Mouse (Mus musculus): Measurements from ENCODE around the gene Vegfa.
"Not testable (repeated sequence)": the region's sequence is repeated elsewhere in the genome, so short reads cannot be mapped to it uniquely, and the experiment has no call there.

Gene Vegfa

DNA sequence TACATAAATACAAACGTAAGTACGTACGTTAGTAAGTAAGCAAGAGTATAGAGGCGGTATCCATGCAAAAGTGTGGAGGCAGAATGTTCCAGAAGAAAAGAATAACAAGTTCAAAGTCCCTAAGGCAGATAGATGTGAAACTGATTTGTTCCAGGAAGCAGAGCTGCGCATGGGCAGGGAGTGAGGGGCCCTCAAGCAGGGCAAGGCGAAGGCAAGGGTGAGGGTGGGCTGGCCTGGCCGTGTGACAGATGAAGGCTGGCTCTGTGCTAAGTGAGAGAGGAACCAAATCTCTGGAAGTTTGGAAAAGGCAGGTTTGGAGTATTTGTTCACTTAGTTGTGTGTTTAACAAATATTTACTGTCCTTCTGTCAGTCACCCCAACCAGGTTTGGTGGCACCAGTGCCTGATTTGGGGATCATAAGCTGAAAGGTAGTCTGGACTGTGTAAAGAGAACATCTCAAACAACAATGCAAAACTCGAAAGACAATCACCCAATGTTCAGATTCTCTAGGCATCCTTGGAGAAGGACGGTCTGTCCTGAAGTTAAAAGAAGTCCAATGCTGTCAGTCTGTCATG is 32.7 kb downstream of the Vegfa start:
- no peak for DNase-seq (ENCODE audit: low read depth, low spot score)

DNA sequence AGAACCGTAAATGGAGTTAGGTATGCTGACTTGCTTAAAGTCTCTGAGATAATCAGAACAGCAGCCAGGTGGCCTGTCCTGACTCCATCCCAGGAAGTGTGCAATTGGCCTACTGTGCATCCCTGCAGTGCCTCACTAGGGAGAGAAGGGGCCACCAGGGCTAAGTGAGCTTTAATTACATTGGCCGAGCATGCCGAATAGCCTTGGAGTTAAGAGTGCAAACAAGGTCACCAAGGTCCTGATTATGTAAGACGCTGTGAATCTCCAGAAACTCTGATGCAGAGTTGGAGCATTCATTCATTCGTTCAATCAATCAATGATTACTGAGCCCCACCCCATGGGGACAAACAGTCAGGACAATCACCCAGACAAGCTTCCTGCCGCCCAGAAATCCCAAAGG is 33.8 kb downstream of the Vegfa start:
- DNase-seq (ENCODE audit: low read depth, low spot score), result peak; percentile 81

DNA sequence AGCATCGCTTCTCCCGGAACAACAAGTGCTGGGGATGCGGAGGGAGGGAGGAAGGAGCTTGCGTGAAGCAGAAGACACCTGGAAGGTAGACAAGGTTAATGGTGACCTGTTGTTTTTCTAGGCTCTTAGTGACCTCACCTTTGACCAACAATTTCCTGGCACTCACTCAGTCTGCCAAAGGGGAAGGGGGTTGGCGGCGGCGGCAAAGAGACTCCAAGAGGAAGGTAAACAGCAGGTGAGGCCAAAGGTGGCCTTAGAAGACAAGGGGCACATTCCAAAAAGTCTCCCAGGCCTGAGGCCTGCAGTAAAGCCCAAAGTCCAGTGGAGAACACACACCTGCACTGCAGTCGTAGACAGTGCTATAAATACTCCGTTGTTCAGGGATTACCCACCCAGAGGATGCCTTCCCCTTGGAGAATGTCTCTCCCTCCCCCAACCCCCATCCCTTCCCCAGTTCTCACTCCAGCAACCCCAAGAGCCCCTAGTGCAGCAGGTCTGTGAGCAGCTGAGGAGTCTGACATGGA is 35.2 kb downstream of the Vegfa start:
- no peak for DNase-seq (ENCODE audit: low read depth, low spot score)

DNA sequence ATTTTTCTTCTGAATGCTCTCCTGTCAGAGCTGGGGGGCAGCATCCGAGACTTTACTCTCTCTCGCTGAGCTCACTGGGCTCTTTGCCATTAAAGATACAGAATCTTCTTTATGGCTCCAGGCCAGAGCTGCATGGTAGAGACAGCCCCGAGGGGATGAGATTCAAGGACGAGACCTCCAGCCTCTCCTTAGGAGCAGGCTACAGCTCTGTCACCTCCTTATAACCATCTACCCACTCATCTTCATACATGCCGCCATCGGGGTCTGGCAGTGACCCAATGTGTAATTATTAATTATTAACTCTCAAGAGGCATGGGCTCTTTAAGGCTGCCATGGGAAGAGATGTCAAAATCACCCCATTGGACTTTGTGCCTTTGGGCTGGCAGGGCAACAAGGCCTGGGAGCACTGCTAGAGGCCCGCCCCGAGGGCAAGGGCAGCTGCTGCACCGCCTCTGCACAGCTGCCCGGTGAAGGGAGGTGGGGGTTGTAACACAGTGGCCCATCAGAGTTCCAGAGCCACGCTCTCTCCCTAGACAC is 37.8 kb downstream of the Vegfa start:
- no peak for DNase-seq (ENCODE audit: low read depth, low spot score)

DNA sequence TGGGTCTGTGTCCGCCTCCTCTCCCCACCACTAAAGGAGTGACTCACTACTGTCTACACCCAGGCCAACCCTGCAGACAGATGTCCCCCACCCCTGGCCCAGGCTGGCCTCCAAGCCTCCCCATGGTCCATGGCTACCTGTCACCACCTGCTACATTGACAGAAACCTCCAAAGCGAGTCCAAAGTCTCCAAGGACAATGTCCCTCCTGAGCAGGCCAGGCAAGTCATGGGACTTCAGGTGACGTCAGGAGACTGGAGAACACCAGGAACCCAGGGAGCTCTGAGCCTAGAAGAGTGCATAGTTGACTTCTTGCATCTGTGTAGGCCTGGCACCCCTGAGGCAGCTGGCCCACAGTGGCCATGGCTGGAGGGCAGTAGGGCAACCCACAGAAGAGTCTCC is 45.3 kb downstream of the Vegfa start:
- DNase-seq (ENCODE audit: low read depth, low spot score), result no peak

DNA sequence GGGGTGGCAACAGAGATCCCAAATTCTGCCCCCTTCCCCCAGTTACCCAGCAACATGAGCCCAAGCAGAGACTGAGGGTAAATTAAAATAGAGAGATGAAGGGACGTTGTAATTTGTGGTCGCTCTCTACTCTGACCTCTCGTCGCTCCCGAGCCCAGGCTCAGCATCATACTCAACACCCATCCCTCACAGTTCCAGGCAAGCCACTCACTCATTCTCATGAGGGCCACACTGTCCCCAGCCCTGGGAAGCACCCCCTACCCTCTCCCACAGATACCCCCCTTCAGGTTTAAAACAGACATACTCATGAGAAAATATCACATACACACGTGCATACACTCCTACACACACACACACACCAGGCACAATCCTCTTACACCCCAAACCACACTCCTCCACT is 45.8 kb downstream of the Vegfa start:
- DNase-seq (ENCODE audit: low read depth, low spot score), result no peak

DNA sequence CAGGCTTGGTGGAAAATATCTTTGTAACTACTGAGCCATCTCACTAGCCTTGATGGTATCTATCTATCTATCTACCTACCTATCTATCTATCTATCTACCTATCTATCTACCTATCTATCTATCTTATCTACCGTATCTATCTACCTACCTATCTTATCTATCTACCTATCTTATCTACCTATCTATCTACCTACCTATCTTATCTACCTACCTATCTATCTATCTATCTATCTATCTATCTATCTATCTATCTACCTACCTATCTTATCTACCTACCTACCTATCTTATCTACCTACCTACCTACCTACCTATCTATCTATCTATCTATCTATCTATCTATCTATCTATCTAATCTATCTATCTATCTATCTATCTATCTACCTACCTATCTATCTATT is 49.0 kb downstream of the Vegfa start:
- DNase-seq (ENCODE audit: low read depth, low spot score), result not testable (repeated sequence)

DNA sequence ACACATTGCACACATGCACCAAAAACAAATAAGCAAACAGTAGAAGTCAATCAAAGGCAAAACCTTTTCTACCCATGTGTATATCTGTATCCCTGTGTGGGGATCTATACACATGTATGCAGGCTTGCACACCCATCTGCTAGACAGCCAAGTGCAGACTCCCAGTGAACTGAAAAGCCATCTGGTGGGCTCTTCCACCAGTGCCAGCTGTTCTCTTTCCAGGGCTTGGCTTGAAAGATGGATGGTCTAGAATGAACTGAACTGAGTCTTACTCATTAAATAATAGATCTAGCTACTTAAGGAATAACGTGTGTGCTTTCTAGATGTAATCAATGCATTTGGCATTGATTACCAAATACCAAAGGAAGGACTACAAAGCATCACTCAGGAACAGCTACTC is 50.3 kb downstream of the Vegfa start:
- no peak for DNase-seq (ENCODE audit: low read depth, low spot score)

DNA sequence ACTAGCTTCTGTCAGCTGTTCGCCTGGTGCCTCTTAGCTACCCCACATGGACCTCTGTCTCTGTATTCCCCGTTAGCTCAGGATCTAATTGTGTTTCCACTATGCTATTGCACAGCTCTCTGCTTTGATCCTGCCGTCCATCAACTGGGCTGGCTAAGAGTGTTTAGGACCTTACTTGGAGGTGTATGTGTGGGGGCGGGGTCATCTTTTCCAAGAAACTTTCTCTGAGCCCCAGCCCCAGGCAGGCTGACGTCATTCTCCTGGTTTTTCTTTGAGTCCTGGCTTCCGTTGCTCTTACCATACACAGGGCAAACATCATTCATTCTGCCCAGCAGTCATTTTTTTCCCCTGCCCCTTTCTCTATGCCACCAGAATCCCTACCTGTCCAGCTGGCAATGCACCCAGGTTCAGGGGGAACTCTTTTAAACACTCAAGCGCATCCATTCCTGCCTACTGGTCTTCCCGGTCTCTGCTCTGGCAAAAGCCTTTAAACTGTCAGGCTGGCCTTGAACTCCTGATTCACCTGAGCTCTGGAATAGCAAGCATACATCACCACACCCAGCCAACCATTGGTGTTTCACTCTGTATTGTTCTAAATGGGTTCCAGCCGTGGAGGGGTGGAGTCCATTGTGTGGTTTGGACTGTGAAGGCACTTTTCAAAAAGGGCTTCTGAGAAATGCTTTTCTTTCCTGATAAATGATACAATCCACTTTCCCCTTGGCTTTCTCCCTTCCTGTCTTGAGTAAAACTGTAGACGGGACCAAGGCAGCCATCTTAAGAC is 53.0 kb downstream of the Vegfa start:
- peak; percentile 89 for DNase-seq (ENCODE audit: low read depth, low spot score)

DNA sequence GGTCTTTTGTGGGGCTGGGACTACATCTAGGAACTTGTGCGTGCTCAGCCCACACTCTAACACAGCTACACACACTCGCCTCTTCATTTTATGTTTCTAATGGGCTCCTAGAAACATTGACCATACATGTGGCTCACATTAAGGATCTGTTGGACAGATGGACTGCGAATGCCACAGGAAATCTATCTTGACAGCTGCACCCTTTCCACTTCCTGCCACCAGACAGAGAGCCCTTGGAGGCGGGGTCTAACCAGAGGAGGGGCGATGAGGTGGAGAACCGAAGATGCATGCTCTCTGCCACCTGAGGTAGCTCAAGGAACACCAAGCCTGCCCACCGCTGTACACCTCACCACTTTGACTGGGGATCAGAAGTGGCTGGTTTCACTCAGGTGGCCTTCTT is 57.7 kb downstream of the Vegfa start:
- DNase-seq (ENCODE audit: low read depth, low spot score), result peak; percentile 48

DNA sequence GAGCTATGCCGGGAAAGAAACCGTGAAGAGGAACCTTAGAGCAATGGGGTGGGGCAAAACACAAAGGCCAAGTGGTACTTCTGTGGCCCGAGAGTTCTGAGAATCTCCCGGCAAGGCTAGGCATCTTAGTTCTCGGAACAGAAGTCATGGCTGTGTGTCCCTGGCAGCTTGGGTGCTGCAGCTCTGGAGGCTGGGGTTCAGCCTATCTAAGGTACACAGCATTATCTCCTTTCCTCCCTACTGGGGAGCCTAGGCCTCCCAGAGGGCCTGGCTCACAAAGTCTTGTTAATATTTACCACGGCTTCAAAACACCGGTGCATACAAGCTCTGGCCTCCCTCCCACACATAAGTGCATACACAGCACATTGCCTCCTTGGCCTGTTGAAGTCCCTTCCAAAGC is 59.0 kb downstream of the Vegfa start:
- DNase-seq (ENCODE audit: low read depth, low spot score), result no peak

DNA sequence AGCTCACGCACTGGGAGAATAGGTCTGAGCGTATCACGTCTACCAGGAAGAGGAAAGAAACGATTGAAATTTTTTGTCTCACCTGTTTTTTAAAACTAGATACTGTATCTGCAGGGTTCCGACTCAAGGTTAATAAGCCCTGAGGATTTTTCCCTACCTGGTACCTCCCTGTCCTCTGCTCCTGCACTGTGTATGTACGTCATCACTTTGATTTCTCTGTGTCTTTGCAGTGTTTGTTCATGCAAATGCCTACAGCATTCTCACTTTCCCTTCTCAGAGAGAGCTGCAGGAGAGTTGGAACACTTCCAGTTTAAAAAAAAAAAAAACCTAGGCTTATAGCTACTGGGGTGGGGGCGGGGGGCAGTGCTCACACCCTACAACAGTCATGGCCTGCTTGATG is 59.8 kb downstream of the Vegfa start:
- no peak for DNase-seq (ENCODE audit: low read depth, low spot score)

DNA sequence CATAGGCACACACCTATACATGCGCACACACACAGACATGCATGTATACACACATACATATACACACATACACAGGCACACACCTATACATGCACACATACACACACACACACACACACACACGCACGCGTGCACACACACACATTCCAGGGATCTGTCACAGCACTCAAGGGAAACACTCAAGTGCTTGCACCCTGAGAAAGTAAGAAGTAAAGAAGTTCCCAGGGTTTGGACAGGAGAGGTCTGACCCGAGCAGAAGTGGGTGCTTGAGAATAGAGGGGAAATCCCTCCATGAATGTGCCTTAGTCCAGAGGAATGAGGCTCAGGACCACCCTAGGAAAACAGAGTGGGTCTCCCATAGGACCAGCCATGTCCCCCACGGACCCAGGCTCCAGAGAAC is 60.4 kb downstream of the Vegfa start:
- no peak for DNase-seq (ENCODE audit: low read depth, low spot score)

DNA sequence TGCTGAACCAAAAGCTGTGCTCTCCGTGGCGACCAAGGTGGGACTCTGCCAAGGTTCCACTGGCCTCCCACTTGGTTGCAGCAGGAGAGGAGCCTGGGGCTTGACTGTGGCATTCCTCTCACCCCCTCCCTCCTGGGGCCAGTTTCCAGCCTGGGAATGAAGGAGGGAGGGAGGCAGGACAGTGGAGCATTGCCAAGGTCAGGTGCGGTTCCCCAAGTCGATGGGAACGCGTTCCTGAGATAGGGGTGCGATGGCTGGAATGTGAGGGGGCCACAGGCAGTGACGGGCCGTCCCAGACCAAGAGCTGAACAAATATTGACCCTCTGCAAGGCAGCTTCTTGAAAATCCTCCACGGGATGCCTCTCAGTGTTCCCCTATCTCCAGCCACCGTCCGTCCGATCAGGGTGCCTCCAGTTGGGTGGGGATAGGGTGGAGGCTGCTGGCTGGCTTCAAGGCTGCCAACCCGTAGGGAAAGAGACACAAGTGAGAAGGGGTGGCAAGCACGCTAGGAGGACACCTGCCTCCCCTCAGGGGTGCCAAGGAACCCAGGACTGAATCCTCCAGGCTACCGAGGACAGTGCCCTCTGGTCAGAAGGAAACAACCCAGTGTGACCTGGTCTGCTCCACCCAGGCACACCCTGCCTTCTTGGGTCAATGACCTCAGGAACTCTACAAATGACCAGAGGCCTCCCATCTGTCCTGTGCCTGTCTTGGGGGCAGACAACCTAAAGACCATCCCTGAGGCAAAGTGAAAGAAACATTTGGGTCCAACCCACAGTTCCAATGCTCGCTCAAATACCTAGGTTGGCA is 61.2 kb downstream of the Vegfa start:
- no peak for DNase-seq (ENCODE audit: low read depth, low spot score)

DNA sequence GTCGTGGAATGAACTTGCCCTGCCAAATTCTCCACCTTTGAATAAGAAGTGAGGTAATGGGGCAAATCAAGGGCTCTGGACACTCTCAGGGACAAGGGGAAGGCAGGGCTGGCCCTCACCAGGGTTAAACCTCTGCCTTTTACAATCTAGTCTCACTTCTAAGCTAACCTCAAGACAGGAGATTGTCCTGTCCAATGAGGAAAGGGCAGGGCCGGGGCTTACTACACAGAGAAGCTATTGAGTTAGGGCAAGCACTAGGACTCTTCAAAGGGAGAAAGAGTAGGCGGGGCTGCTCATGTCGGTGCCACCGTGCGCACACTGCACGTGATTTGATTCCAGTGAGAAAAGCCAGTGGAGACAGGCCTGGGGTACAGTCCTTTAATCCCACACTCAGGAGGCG is 62.6 kb downstream of the Vegfa start:
- peak; percentile 72 for DNase-seq (ENCODE audit: low read depth, low spot score)

DNA sequence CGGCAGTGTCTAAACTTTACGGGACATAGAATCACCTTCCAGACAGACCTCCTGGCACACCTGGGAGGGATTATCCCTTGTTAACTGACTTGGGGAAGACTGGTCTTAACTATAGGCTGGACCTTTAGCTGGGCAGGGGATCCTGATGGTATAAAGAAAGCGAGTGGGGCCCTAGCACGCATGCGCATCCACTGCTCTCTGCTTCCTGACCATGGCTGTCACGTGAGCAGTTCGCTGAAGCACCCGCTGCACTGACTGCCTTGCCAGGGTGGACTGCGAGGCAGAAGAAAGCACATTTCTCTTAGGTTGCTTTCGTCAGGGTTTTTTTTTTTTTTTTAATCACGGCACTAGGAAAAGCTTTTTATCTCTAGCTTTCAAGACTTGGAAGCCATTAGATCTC is 63.8 kb downstream of the Vegfa start:
- DNase-seq (ENCODE audit: low read depth, low spot score), result peak; percentile 51
